Mouse (Mus musculus) adrenal gland, adult 18-20 months (tissue): ENCODE data around the gene Trappc2l. TPM values are rescaled to one million over a fixed set of nuclear protein-coding genes. Genes with fewer than 3 reads are reported as not detected.

Source experiments
- DNase-seq, 2 experiments: peaks; one replicate each; pipeline ENCODE4 v3.0.0; 2021 to 2022; ENCODE audit warnings: low spot score in 2 of 2
- total RNA-seq, 2 experiments: library from RNA; stranded (reverse); gene quantifications; 1 replicate in 1 of 2; 2 replicates in 1 of 2; pipeline ENCODE4 v1.2.3; 2021

The Trappc2l gene
- total RNA-seq, 2 experiments from 2014 or later: 63.1 to 64.5 TPM

DNA sequence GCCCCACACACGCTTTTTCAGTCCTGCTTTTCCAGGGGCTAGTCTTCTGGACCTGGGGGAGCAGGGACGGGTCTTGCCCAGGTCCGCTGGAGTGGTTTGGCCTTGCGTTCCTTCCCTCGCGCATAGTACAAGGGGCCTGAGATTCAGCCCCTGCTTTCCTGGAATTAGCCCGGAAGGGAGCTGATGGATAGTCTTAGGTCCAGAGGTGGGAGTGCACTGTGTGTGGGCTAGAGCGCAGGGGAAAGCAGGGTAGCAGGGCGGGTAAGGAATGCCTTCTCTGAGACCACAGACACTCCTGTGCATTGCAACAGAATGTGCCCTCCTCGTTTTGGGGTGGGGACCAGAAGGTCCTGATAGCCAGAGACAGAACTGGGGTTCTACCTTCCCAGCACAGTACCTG lies 34.3 kb upstream of the Trappc2l start:
- no peak for DNase-seq

- no peak for DNase-seq
Measured at GRCm38 (mm10) chr8:122579196-122579595, 32.2 kb upstream of the Trappc2l start.

GRCm38 (mm10) chr8:122580926-122581325 lies 30.5 kb upstream of the Trappc2l start:
- DNase-seq: no peak

GRCm38 (mm10) chr8:122584981-122585380 lies 26.5 kb upstream of the Trappc2l start:
- no peak for DNase-seq

DNA sequence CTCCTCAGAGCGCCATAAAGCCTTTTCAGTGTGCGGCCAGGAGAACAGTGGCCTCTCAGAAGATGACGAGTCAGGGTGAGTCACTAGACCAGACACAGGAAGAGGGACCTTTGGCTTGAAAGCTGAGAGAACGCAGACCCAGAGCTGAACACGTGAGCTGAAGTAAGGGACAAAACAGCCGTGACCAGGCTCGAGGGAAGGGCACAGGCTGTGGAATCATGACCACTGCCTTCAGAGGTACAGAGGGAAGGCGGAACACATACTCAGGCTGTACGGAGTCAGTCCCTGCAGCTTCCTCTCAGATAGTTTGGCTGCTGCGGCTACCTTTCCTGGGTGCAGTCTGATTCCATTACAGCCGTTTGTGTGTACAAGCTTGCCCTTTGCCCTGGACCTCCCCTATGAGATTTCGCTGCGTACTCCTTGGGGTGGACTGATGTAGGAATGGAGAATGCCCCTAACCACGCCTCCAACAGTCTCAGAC lies 26.0 kb upstream of the Trappc2l start:
- no peak for DNase-seq

DNA sequence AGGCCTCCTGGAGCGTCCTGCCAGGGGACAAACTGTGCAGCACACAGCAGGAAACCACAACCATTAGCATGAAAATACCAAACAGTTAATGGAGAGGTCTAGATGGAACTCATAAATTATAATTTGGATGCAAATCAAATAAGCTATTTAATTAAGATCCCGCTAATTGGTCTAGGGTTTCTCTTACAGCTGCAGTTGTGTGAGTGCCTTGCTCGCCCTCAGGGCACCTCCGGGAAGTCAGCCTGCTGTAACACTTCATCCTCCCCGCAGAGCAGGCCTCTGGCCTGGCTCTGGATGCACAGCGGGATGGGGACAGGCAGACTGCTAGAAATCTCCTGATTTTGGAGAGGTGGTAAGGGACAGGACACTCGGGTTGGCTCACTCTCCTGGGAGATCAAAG lies 25.3 kb upstream of the Trappc2l start:
- DNase-seq: no peak

- DNase-seq: no peak
Measured at GRCm38 (mm10) chr8:122586749-122587148, 24.7 kb upstream of the Trappc2l start.

DNA sequence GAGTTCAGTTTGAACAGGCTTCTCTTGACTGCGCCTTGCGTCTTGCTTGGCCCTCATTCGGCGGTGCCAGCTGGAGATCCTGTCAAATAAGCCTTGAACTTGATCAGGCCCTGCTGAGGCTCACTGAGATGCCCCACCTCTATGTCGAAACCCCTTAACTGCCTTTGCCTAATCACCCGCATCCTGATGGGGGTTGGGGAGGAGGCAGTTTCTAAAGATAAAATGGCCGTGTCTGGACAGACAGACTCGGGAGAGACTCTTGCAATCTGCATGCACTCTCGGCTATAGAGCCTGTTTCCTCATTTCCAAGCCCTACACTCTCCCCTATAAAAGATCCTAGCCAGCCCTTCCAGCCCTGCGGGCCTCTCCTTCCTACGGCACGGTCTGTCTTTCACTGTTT lies 18.2 kb upstream of the Trappc2l start:
- no peak for DNase-seq

GRCm38 (mm10) chr8:122593783-122594507 lies 17.5 kb upstream of the Trappc2l start:
- no peak for DNase-seq

- no peak for DNase-seq
Measured at GRCm38 (mm10) chr8:122596031-122596430, 15.4 kb upstream of the Trappc2l start.

- DNase-seq: no peak
Measured at GRCm38 (mm10) chr8:122600666-122601065, 10.8 kb upstream of the Trappc2l start.

GRCm38 (mm10) chr8:122604640-122605039 lies 6.8 kb upstream of the Trappc2l start:
- DNase-seq: no peak

DNA sequence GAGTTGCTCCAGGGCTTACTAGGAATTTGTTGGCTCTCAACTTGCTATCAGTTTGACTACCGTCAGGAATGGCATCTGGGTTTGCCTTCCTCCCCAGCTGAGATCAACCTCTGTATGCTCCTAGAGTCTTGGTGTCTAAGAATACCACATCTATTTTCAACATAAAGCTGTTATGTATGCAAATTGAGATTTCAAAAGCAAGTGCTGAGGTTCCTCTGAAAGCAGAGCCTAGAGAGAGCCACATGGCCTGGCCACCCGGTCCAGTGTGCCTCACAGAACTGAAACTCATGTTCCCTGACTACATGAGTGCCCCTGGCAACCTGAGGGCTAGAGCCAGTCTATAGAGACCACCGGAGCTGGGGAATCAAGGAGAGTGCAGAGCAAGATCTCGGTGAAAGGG lies 6.1 kb upstream of the Trappc2l start:
- DNase-seq: no peak

GRCm38 (mm10) chr8:122606810-122607209 lies 4.6 kb upstream of the Trappc2l start:
- DNase-seq: no peak

DNA sequence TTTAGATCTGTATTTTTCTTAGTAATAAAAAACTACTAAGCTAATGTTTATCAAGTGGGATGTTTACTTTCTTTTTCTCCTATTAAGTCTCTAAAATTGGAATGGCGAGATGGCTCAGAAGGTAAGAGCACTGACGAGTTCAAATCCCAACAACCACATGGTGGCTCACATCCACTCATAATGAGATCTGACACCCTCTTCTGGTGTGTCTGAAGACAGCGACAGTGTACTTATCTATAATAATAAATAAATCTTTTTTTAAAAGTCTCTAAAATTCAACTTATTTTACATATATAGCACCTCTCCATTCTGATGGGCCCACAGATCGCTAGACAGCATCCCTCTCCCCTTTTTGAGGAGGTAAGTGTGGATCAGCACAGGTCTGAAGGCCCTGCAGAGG lies 1.2 kb upstream of the Trappc2l start:
- DNase-seq: no peak

DNA sequence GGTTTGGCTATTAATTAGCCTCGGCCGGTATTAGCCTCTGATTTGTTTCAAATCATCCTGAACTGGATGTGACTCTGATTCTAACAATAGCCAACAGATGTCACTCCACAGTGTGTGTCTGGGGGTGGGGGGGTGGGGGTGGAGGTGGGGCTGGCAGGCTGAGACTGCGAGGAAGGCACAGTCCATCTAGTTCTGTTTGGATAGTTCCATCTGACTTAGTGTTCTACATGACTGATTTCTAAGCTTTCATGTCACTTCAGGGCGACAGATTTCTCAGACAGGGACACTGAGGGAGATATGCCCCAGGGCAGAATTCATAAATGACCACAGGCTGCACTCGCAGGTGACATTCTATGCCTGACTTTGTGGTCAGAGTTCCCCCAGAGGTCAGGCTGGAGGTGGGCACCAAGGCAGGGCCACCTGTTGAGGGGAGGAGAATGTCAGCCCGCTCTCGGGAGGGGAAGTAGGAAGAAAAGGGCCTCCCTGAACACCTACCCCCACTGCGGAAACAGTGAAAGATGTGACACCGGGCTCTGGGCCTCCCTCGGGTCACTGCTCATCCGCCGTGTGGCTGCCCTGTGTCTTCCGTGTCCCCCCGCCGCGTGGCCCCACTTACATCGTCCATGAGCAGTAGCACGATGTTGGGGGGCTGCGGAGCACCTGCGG lies 695 bp upstream of the Trappc2l start:
- DNase-seq: no peak

DNA sequence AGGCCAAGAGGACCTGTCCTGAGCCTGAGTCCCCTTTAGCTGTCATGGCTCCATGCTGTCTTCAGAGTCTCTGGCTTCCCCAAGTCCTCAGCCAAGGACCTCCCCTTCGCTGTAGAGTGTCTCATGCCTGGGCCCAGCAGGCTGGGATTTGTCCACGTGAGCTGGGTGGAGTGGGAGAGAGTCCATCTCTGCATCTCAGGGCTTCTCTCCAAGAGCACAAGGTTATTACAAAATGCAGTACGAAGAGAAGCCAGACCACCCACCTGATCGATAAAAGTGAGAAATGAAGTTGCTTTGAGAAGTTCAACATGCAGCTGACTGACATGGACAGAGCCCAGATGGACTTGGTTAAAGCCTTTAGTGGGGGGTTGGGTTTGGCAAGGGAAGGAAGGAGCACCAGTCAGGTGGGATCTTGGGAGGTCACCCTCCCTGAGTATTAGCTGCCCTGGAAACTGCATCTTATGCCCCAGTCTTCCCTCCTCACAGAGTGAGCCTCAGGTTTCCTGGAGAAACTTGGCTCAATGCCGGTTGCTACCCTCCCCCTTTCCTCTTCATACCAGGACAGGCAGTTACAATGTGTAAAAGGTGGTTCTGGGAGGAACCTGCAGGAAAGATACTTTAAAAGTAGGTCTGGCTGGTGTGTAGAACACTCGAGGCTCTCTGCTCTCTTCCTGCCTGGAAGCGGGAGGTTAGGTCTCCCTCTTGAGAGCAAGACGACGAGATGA lies 4.9 kb downstream of the Trappc2l start:
- DNase-seq: no peak

DNA sequence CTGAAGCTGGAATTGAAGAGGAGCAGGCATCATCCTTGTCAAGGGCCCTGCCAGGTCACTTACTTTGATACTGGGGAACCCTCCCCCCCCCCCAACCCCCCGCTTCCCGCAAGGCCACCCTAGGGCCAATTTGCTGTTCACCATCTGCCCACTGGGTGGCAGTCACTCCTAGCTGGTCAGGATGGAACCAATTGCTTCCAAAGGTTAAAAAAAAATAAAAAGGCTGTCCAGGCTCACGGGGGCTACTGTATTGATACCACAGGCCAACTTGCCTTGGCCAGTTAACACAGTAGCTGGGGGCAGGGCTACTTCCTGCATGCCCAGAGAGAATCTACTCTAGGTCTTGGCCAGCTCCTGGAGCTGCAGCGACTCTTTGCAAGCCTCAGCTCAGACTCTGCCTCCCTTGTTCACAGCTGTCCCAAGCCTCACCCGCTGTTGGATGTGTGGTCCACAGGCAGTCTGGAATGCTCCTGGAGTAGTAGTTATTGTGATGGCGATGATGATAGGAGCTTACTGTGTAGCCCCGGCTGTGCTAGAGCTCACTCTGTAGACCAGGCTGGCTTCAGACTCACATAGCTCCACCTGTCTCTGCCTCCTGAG lies 6.6 kb downstream of the Trappc2l start:
- peak; percentile 82 to 89 for DNase-seq

DNA sequence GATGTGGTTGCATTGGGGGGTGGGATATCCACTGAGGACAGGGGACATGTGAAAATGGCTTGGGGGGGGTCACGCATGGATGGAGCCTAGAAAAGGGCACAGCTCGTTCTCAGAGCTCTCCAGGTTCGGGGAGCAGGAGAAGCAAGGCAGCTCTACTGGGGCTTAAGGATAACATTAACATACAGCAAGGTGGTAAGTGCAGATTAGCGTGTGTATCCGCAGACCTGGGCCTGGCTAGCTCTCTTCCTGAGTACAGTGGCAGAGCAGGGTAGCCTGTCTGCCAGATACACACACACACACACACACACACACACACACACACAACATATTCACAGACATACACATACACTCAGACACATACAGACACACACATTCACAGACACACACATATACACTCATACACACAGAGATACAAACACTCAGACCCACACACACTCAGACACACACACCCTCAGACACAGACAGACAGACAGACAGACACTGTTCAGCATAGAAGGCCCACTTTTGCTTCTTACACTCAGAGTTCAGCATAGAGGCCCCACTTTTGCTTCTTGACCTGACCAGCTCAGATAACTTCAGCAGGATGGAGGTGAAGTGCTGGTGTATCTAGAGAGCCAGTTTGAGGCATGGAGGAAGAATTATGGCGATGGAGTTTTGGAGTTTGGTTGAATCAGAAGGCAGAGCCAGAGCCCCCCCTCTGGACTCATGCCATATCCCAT lies 7.4 kb downstream of the Trappc2l start:
- DNase-seq: no peak

DNA sequence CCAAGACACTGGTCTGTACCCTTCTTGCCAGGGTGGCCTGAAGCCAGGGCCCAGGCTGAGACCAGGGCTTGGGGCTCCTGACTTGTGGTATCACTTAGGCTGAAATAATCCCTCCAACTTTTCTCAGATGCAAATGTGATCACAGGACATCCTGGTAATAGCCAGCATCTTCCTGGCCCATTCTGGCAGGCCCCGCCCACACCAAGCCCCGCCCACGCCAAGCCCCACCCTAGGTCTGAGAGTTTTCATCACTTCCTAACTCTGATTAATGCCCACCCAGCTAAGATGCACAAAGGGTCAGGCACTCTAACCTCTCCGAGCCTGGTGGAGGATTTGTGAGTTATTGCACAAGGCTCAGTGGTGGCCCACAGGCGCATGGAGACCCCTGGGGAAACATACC lies 9.0 kb downstream of the Trappc2l start:
- no peak for DNase-seq

DNA sequence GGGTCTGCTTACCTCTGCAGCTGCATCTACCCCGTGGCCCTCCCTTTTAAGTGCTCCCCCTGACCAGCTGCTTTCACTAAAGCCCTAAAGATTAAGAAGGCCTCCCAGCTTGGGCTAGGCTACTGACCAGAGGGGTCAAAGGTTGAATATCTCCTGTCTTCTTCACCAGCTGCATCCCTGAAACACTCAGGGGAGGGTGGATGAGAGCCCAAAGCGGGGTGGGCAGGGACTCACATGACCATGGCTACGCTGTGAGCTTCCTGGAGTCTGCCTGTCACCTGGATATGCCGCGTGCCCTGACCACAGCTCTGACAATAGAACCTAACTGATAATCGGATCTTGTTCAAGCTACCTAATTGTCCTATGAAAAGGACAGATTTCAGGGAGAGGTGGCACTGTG lies 11.3 kb downstream of the Trappc2l start, which contains the start of gene Pabpn1l:
Gene Pabpn1l (minus strand): TSS at position 13 of the 400 bp plus-strand sequence.
- no peak for DNase-seq
